Mouse (Mus musculus): ENCODE results near the gene Tmem98. TPM values are rescaled to one million over a fixed set of nuclear protein-coding genes. Genes with fewer than 3 reads are reported as not detected.

Gene Tmem98
- polyA plus RNA-seq, 1 experiment from 2014 or later, result 145 TPM

Other genes starting within 250 kb of the Tmem98 start
- 3.8 and 4.6 TPM in 2 replicates for gene Myo1d, start 30.1 kb upstream of the Tmem98 start, polyA plus RNA-seq (2016; fragmentation: Nextera tagmentation; extraction: Ambion mirVana)
- gene Spaca3, start 48.2 kb downstream of the Tmem98 start, polyA plus RNA-seq (2016; fragmentation: Nextera tagmentation; extraction: Ambion mirVana), result not detected in 2 replicates